Mouse (Mus musculus) liver, adult (tissue): ENCODE measurements around the gene Pidd1.
A peak's percentile ranks its signal among the peaks of the same experiment; 100 is the strongest.

Source experiments
- GATA4 ChIP-seq: IDR thresholded peaks from 2 replicates; pipeline ENCODE4 v1.6.1; 2014; ENCODE audit warnings: mild to moderate bottlenecking, low read length; ENCODE audit not compliant: insufficient replicate concordance

The Pidd1 gene

GRCm38 (mm10) chr7:141454967-141455551, 11.2 kb upstream of the Pidd1 start, which contains the start of gene Pnpla2:
Gene Pnpla2, plus strand, starts transcription at chr7:141455198.
- TF ChIP-seq GATA4: no peak

GRCm38 (mm10) chr7:141453636-141454035, 9.8 kb upstream of the Pidd1 start:
- TF ChIP-seq GATA4: no peak

GRCm38 (mm10) chr7:141451928-141452327, 8.1 kb upstream of the Pidd1 start:
- TF ChIP-seq GATA4: no peak

GRCm38 (mm10) chr7:141447110-141447991, 3.5 kb upstream of the Pidd1 start, which contains the start of gene Rplp2:
Gene Rplp2, plus strand, starts transcription at chr7:141447370.
- peak; percentile 15; the same call in 1 of the 2 replicates for TF ChIP-seq GATA4

GRCm38 (mm10) chr7:141443081-141443821, 574 bp downstream of the Pidd1 start:
- TF ChIP-seq GATA4: no peak

GRCm38 (mm10) chr7:141442199-141442598, 1.6 kb downstream of the Pidd1 start:
- TF ChIP-seq GATA4: no peak

GRCm38 (mm10) chr7:141441460-141441859, 2.4 kb downstream of the Pidd1 start:
- TF ChIP-seq GATA4: no peak

GRCm38 (mm10) chr7:141440613-141441012, 3.2 kb downstream of the Pidd1 start:
- TF ChIP-seq GATA4: no peak

- no peak for TF ChIP-seq GATA4
These were observed 4.0 kb downstream of the Pidd1 start for GRCm38 (mm10) chr7:141439811-141440210.

GRCm38 (mm10) chr7:141439140-141439679, 4.6 kb downstream of the Pidd1 start:
- no peak for TF ChIP-seq GATA4

- TF ChIP-seq GATA4: no peak
These were observed 5.4 kb downstream of the Pidd1 start for GRCm38 (mm10) chr7:141438201-141438968.

GRCm38 (mm10) chr7:141437178-141438120, 6.4 kb downstream of the Pidd1 start, which contains the start of gene Slc25a22:
Gene Slc25a22, minus strand, starts transcription at chr7:141437892.
- peak; percentile 84; the same call in 1 of the 2 replicates for TF ChIP-seq GATA4

GRCm38 (mm10) chr7:141436523-141436892, 7.3 kb downstream of the Pidd1 start:
- TF ChIP-seq GATA4: no peak

GRCm38 (mm10) chr7:141435856-141436522, 7.8 kb downstream of the Pidd1 start:
- no peak for TF ChIP-seq GATA4
